In genomic region chr4:84876347-84876746, GRCm38 (mm10) we compare ENCODE assay signal across 8 mouse cellular contexts. TPM values are rescaled to one million over a fixed set of nuclear protein-coding genes. Genes with fewer than 3 reads are reported as not detected.
DNase-seq lines count a peak whose midpoint lies in the region; ATAC-seq lines count a peak whose summit lies in the region.

No protein-coding gene starts in this region.

- H3K9me3 ChIP-seq in forebrain, embryonic 15.5 days: no peaks in the 10 kb centered on the region

- no peaks in the 10 kb centered on the region for H3K36me3 ChIP-seq in forebrain, embryonic 15.5 days

- H3K27ac ChIP-seq in forebrain, embryonic 15.5 days (replicated peaks): no peak overlapping the region

- WGBS in forebrain, embryonic 15.5 days: 37% methylated on average over 3 of the region's 3 CpGs

- intact Hi-C loops in heart, postnatal 25 days (cut with DNase I): loop anchor here (2.0 kb wide), 1 partner anchor 220 kb away; no protein-coding TSS in a partner anchor

- H3K9ac ChIP-seq in forebrain, embryonic 15.5 days (replicated peaks): no peak overlapping the region

- peak; percentile 45 for DNase-seq in heart, adult 8-10 months (ENCODE audit: low spot score)
- DNase-seq in heart, postnatal 25 days (ENCODE audit: low spot score): no peak
- DNase-seq in 3T3-L1 (ENCODE audit: low read depth, low spot score): peak; percentile 72
- DNase-seq in layer of hippocampus, postnatal 10 days (ENCODE audit: low spot score in 2 of 2): peak; percentile 50 to 54
- peak; percentile 58 to 61 for DNase-seq in right cerebral cortex, postnatal 10 days (ENCODE audit: low spot score in 2 of 2)
- DNase-seq in ovary, adult 18-20 months (ENCODE audit: low spot score): no peak

- no peaks in the 10 kb centered on the region for H3K27me3 ChIP-seq in forebrain, embryonic 15.5 days

- peak; percentile 94 for ATAC-seq in activated CD4-positive, CD25-positive, alpha-beta regulatory T cell, adult 4 months
- 0 out of 2 replicates have a peak, but pooled peaks have one; percentile 76 for ATAC-seq in forebrain, embryonic 15.5 days (replicated peaks)

- H3K4me1 ChIP-seq in forebrain, embryonic 15.5 days: no peaks in the 10 kb centered on the region

- no peak overlapping the region for H3K4me3 ChIP-seq in forebrain, embryonic 15.5 days

- no peak overlapping the region for H3K4me2 ChIP-seq in forebrain, embryonic 15.5 days (replicated peaks)

RNA-seq across cellular contexts. Expression of gene Cntln, which starts 7.8 kb away (rescaled TPM):
- total RNA-seq in heart, adult 8-10 months (2022): 1 to 10 TPM; 1.8 to 2.5 (median 2.0) TPM
- total RNA-seq in heart, postnatal 25 days (2021): 1 to 10 TPM; 2.2 to 3.0 TPM
- 1 to 10 TPM; 3.4 to 3.6 TPM for polyA plus RNA-seq in activated CD4-positive, CD25-positive, alpha-beta regulatory T cell, adult 4 months (2017; shearing (Covaris generic))
- 6.7 and 6.8 TPM in 2 replicates for polyA plus RNA-seq in forebrain, embryonic 15.5 days (2015; fragmentation: Nextera tagmentation; extraction: Ambion mirVana)
- 1 to 10 TPM; 6.8 to 7.2 TPM for total RNA-seq in layer of hippocampus, postnatal 10 days (2021)

Comparison
In these comparisons a context has a peak if more than half of its experiments do, and no peak if none do; other contexts are left out.
1. DNase-seq: peak in heart, adult 8-10 months (single experiment), 3T3-L1 (single experiment), layer of hippocampus, postnatal 10 days (2 of 2) and right cerebral cortex, postnatal 10 days (2 of 2); none in heart, postnatal 25 days (single experiment) and ovary, adult 18-20 months (single experiment).